Mouse (Mus musculus) adipocyte (in vitro differentiated cells): Measurements from ENCODE around the gene Asap2.
A peak's percentile ranks its signal among the peaks of the same experiment; 100 is the strongest.

ENCODE experiments used
- DNase-seq: peaks from one replicate; pipeline ENCODE4 v3.0.0-alpha.2; 2016; ENCODE audit warnings: low spot score

Gene Asap2

GRCm38 (mm10) chr12:21166884-21167575 lies 176.8 kb downstream of the Asap2 start:
- DNase-seq = no peak

- no peak for DNase-seq
Measured at GRCm38 (mm10) chr12:21167741-21168140, 177.5 kb downstream of the Asap2 start.

DNA sequence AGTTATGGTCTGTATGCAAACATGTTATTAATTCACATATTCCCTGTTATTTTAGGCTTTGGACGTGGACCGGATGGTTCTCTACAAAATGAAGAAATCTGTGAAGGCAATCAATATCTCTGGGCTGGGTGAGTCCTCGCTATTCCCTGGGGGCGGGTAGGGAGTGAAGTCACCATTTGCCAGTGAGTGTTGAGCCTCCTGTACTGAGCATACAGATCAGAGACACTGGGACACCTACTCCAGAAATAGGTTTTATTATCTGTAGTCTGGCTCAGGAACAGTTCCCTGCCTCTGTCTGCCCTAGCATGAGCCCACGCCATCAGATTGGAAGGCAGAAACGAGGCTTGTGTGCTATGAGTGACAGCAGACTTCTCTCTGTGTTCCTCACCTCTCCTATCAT lies 177.9 kb downstream of the Asap2 start:
- DNase-seq = no peak

DNA sequence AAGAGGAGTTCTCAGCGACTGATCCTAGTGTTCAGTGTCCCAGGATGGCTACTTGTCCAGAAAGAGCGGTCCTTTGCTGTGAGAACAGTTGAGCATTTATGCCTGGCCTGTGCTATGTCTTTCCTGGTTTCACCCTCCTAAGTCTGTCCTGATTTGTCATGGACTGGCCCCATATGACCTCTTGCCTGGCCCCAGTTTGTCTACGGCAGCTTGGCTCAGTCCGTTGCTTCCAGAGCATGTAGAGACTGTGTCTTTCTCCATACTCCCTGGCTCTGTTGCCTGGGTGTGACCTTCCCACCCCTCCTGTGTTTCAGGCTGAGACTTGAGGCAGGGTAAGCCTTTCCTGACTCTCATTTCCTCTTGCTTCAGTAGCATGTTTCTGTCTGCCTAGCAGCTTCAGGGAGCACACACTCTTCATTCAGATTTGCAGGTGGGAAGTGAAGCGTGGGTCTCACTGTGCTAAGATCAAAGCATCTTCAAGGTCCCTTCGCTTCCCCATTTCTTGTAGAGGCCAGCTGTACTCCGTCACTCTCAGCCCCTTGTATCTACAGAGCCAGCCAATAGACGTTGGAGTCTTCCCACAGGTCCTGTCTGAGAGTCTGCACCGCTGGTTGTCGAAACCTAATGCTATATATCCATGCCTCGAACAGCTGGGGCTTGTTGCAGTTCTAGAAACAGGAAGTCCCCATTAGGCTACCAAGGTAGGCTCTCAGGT lies 181.7 kb downstream of the Asap2 start:
- peak; percentile 59 for DNase-seq

GRCm38 (mm10) chr12:21173847-21174412 lies 183.7 kb downstream of the Asap2 start:
- DNase-seq = no peak

GRCm38 (mm10) chr12:21176399-21176798 lies 186.1 kb downstream of the Asap2 start:
- no peak for DNase-seq

- no peak for DNase-seq
Measured at GRCm38 (mm10) chr12:21177123-21177698, 187.0 kb downstream of the Asap2 start.

DNA sequence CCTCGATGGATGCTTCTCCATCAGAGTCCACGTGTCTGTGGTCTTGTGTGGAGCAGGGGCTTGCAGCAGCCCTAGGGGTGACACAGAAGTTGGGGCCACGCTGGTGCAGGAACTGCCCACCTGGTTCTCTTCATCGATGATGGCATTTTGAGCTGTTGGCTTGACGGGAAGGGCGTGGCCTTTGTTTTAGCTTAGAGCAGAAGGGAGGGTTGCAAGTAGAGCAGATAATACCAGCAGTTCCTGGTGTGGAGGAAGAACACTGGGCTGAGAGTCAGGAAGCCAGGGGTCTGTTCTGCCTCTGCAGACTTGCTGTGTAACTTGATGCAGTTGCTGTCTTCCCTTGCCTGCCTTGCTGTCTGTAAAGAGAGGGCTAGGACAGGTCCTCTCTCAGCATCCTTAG lies 189.8 kb downstream of the Asap2 start:
- no peak for DNase-seq

- DNase-seq = no peak
Measured at GRCm38 (mm10) chr12:21182786-21183185, 192.5 kb downstream of the Asap2 start.

DNA sequence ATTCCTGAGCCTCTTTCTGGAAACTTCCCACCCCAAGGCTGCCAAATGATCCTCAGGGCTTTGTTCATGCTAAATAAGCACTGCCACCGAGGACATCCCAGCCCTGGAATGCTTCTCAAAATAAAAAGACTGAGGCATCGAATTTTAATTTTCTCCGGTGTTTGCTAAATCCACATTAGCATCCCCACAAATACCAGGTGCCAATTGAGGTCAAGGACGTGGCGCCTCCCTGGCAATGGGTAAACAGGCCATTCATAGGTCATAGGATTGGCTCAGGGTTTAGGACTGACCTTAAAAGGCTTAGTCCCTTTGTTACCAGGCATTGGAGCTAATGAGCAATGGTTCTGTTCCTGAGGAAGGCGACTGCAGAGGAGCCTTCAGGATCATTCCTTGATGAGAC lies 193.1 kb downstream of the Asap2 start:
- no peak for DNase-seq

DNA sequence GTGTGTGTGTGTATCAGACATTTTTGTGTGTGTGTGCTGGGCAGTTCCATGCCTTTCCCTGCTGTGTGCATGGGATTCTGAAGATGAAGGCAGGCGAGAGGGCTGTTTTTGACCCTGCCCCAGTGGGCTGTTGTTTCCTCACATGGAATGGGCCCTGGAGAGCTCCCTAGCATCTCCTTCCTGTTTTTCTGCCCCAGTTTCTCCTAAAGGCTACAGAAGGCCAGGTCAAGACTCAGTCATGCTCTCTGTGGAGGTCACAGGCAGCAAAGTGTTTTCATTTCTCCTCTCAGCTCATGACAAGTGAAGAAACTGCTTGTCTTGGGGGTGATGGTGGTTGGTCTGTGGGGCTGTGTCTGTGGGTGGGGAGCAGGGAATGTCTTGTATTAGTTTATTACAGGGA lies 195.9 kb downstream of the Asap2 start:
- DNase-seq = no peak

- DNase-seq = no peak
Measured at GRCm38 (mm10) chr12:21188880-21189279, 198.6 kb downstream of the Asap2 start.

GRCm38 (mm10) chr12:21191546-21191945 lies 201.3 kb downstream of the Asap2 start:
- DNase-seq = no peak

- no peak for DNase-seq
Measured at GRCm38 (mm10) chr12:21195497-21195896, 205.2 kb downstream of the Asap2 start.

DNA sequence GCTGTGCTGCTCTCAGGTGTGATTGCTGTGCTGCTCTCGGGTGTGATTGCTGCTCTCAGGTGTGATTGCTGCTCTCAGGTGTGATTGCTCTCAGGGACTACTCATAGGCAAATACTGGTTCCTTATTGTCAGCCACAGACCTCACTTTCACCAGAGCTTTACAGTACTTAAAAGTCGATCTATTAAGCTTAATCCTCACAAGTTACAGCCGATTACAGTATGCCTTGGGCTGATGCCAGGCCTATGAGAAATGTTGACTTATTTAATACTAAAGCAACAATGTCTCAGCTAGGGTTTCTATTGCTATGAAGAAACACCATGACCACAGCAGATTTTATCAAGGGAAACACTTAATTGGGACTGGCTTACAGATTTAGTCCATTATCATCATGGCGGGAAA lies 206.2 kb downstream of the Asap2 start:
- DNase-seq = peak; percentile 15

DNA sequence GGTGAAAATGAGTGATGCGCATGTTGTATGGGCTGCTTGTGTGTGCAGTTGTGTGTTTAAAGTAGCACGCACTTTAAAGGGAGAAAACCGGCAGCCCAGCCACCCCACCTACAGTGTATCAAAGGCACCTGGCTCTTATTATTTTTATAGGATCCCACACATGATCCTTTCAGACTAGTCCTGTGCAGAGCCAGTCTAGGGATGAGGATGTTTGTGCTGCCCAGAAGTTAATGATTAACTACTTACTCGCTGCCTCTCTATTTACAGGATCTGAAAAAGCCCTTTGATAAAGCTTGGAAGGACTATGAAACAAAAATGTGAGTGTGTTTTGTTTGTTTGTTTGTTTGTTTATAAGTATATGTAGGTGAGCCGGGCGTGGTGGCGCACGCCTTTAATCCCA lies 210.4 kb downstream of the Asap2 start:
- DNase-seq = no peak

GRCm38 (mm10) chr12:21201485-21202269 lies 211.4 kb downstream of the Asap2 start:
- DNase-seq = no peak

GRCm38 (mm10) chr12:21204701-21205312 lies 214.5 kb downstream of the Asap2 start:
- DNase-seq = no peak

- DNase-seq = no peak
Measured at GRCm38 (mm10) chr12:21205799-21206198, 215.5 kb downstream of the Asap2 start.

- no peak for DNase-seq
Measured at GRCm38 (mm10) chr12:21207422-21207821, 217.2 kb downstream of the Asap2 start.

DNA sequence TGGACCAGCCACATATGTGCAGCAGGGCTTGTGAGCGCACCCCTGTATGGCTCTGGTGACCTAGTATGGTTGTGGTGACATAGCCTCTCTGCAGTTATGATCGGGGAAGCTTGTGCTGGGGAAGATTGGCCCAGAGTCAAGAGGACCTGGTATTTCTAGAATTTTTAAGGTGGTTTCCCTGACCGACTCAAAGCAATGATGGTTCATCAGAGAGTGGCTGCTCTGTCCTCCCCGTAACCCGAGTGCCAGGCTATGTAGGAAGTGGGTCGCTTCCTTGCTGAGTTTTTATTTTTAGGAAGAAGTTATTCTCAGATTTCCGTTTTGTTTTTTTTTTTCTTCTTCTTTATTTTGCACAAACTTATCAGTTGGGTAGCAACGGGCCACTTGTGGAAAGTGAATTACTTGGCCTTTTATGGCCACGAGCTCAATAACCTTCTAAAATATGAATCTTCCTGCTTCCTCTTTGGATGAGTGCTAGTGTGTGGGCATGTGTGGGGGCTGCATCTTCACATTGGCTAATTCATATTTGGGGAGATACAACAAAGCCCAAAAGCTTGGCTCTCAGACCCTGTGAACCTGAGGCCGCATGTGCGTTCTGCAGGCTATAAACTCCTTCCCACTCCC lies 218.0 kb downstream of the Asap2 start:
- DNase-seq = no peak
